Mouse (Mus musculus): ENCODE data around the gene Apbb2. TPM values are rescaled to one million over a fixed set of nuclear protein-coding genes. Genes with fewer than 3 reads are reported as not detected.
A peak's percentile ranks its signal among the peaks of the same experiment; 100 is the strongest.

Gene Apbb2
- polyA plus RNA-seq, 2 experiments, result 15.8 to 45.8 TPM

DNA sequence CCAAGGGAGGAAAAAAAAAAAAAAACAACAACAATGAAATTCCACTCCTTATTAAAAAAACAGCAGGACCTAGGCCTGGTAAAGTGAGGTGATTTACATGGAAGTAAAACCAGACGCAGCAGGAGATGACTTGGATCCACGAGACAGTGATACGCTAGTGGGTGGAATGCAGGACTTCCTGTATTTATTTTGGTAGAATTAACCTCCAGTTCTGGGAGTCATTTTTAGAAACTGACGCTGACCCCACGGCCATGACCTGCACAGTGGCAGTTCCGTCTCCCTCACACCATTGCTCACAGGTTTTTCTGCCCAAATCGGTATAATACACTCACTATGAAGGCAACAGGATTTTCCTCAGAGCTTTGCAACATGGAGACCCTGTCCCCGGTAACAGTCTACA, 14.8 kb downstream of the Apbb2 start:
- no peak for TF ChIP-seq POLR2A (IDR thresholded peaks at IDR 0.05; ENCODE audit: borderline replicate concordance, extremely low read depth, insufficient read depth, insufficient read length)
- no peaks in the 10 kb centered on the region for H3K36me3 ChIP-seq (ENCODE audit: control insufficient read depth, insufficient read depth, low read length)
- no peak overlapping the region; the same call in 1 of the 2 replicates for H3K27ac ChIP-seq (replicated peaks; ENCODE audit: low read depth, low read length)
- H3K4me3 ChIP-seq (replicated peaks; ENCODE audit: low read length), result no peak overlapping the region
- H3K4me2 ChIP-seq (replicated peaks; ENCODE audit: low read depth, low read length, severe bottlenecking), result no peak overlapping the region
- no peak overlapping the region for H3K9ac ChIP-seq (ENCODE audit: low read depth, low read length, severe bottlenecking)
- peaks cover 14% of the 10 kb centered on the region for H3K4me1 ChIP-seq (ENCODE audit: control insufficient read depth, insufficient read depth, low read length)
- 23% methylated on average over 8 of the region's 8 CpGs for WGBS
- no peaks in the 10 kb centered on the region for H3K27me3 ChIP-seq (ENCODE audit: control insufficient read depth, insufficient read depth, low read length)
- DNase-seq (ENCODE audit: low spot score) (no peak), ATAC-seq (ENCODE audit: low FRiP score, low read depth) (no peak; the same call in 1 of the 2 replicates)
- no peaks in the 10 kb centered on the region for H3K9me3 ChIP-seq (ENCODE audit: control insufficient read depth, low read length)

DNA sequence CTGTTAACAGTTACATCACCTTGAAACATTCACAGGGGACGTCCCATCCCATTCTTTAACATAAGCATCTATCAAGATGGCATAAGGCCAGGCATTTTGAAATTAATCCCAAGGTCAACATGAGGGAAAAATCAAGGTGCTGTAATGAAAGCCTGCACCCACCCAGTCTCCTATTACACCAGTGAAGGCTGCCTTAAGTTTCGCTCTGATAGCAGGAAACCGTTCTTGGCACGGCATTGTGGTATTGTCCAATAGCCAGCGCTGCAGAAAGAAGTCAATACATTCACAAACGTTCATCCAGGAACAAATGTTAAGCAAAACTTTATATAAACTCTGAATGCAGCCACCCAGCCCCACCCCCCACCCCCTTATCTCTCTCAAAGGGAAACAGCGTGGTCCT, 15.4 kb downstream of the Apbb2 start:
- Histone ChIP-seq H3K27me3 (ENCODE audit: control insufficient read depth, insufficient read depth, low read length) (no peaks in the 10 kb centered on the region), H3K36me3 (ENCODE audit: control insufficient read depth, insufficient read depth, low read length) (no peaks in the 10 kb centered on the region), H3K4me1 (ENCODE audit: control insufficient read depth, insufficient read depth, low read length) (peaks cover 14% of the 10 kb centered on the region), H3K9ac (ENCODE audit: low read depth, low read length, severe bottlenecking) (no peak overlapping the region), H3K4me3 (replicated peaks; ENCODE audit: low read length) (no peak overlapping the region), H3K27ac (replicated peaks; ENCODE audit: low read depth, low read length) (peak overlapping the region; percentile 55; the same call in 1 of the 2 replicates), H3K4me2 (replicated peaks; ENCODE audit: low read depth, low read length, severe bottlenecking) (no peak overlapping the region; the same call in 1 of the 2 replicates), H3K9me3 (ENCODE audit: control insufficient read depth, low read length) (no peaks in the 10 kb centered on the region)
- WGBS, result 23% methylated on average over 7 of the region's 7 CpGs
- TF ChIP-seq POLR2A (IDR thresholded peaks at IDR 0.05; ENCODE audit: borderline replicate concordance, extremely low read depth, insufficient read depth, insufficient read length), result no peak
- ATAC-seq (ENCODE audit: low FRiP score, low read depth) (no peak), DNase-seq (ENCODE audit: low spot score) (peak; percentile 71)

DNA sequence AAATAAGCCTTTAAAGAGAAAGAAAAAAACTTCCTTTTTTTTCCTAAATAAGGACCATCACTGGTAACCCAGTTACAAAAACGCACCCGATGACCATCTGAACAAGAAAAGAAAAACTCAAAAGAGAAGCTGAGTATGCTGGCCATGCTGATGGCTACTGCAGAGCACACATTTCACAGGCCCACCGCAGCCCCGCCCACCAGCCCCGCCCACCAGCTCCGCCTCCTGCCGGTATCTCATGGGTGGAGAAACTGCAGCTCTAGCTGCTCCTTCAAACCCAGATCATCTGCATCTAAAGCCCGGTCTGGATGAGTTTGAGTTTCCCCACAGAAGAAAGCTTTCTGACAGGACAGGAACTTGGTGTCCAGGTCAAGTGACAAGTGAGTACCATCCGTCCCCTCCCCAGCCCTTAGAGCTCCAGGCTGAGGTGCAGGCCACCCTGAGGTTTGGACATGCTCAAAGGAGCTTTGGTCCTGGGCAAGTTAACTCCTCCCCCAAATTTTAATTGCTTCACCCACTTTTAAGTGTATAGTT, 16.2 kb downstream of the Apbb2 start:
- no peaks in the 10 kb centered on the region for H3K27me3 ChIP-seq (ENCODE audit: control insufficient read depth, insufficient read depth, low read length)
- TF ChIP-seq POLR2A (IDR thresholded peaks at IDR 0.05; ENCODE audit: borderline replicate concordance, extremely low read depth, insufficient read depth, insufficient read length), result no peak
- H3K4me2 ChIP-seq (replicated peaks; ENCODE audit: low read depth, low read length, severe bottlenecking), result 0 out of 2 replicates have a peak overlapping the region, but pooled peaks have one; percentile 10
- H3K4me1 ChIP-seq (ENCODE audit: control insufficient read depth, insufficient read depth, low read length), result peaks cover 14% of the 10 kb centered on the region
- no peaks in the 10 kb centered on the region for H3K36me3 ChIP-seq (ENCODE audit: control insufficient read depth, insufficient read depth, low read length)
- ATAC-seq (ENCODE audit: low FRiP score, low read depth) (no peak), DNase-seq (ENCODE audit: low spot score) (no peak)
- no peak overlapping the region for H3K27ac ChIP-seq (replicated peaks; ENCODE audit: low read depth, low read length)
- H3K4me3 ChIP-seq (replicated peaks; ENCODE audit: low read length), result no peak overlapping the region
- H3K9me3 ChIP-seq (ENCODE audit: control insufficient read depth, low read length), result no peaks in the 10 kb centered on the region
- 30% methylated on average over 9 of the region's 9 CpGs for WGBS
- no peak overlapping the region for H3K9ac ChIP-seq (ENCODE audit: low read depth, low read length, severe bottlenecking)

DNA sequence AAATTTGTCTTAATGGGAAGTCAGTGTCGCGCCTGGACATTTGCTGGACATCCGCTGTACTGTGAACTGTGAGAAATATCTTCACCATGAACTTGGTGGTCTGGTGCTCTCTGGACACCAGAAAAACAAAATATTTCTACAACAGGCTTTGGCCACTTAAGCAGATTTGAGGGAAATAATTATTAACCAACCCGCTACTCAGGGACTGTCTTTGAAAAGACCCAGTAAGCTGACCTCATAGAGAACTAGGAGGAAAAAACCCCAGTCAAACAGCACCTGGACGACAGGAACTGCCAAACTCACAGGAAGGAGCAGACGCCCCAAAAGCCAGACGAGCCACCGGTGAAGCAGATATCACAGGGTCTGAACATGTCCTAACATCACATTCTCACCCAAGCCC, 18.2 kb downstream of the Apbb2 start:
- H3K27ac ChIP-seq (replicated peaks; ENCODE audit: low read depth, low read length), result no peak overlapping the region
- no peak overlapping the region for H3K9ac ChIP-seq (ENCODE audit: low read depth, low read length, severe bottlenecking)
- 78% methylated on average over 8 of the region's 8 CpGs for WGBS

DNA sequence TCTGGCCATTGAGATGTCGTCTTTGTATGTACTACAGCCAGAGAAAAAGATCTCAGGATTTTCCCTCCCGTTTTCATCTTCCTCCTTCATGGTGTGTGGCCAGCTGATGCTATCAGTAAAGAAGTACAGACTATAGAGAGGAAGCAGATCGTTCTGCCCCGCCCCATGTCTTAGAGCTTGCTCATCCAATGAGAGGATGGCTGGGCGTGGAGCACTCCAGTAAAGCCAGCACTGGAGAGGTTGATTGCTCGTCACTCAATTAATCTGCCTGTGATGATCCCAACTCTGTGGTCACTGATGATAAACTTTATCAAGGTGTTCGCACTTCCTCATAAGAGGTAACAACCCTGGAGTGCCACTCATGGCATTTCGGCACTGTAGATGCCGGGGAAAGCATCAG, 18.7 kb downstream of the Apbb2 start:
- H3K27ac ChIP-seq (replicated peaks; ENCODE audit: low read depth, low read length), result no peak overlapping the region
- ATAC-seq (ENCODE audit: low FRiP score, low read depth) (no peak), DNase-seq (ENCODE audit: low spot score) (no peak)
- H3K4me1 ChIP-seq (ENCODE audit: control insufficient read depth, insufficient read depth, low read length), result peaks cover 10% of the 10 kb centered on the region
- H3K36me3 ChIP-seq (ENCODE audit: control insufficient read depth, insufficient read depth, low read length), result no peaks in the 10 kb centered on the region
- no peak overlapping the region for H3K4me2 ChIP-seq (replicated peaks; ENCODE audit: low read depth, low read length, severe bottlenecking)
- no peak for TF ChIP-seq POLR2A (IDR thresholded peaks at IDR 0.05; ENCODE audit: borderline replicate concordance, extremely low read depth, insufficient read depth, insufficient read length)
- H3K4me3 ChIP-seq (replicated peaks; ENCODE audit: low read length), result no peak overlapping the region
- no peaks in the 10 kb centered on the region for H3K27me3 ChIP-seq (ENCODE audit: control insufficient read depth, insufficient read depth, low read length)
- H3K9me3 ChIP-seq (ENCODE audit: control insufficient read depth, low read length), result no peaks in the 10 kb centered on the region
- no peak overlapping the region for H3K9ac ChIP-seq (ENCODE audit: low read depth, low read length, severe bottlenecking)
- WGBS, result 82% methylated on average over 9 of the region's 9 CpGs

More for the DNA sequence above, 18.2 kb downstream of the Apbb2 start:
- H3K36me3 ChIP-seq (ENCODE audit: control insufficient read depth, insufficient read depth, low read length), result no peaks in the 10 kb centered on the region
- ATAC-seq (ENCODE audit: low FRiP score, low read depth) (no peak), DNase-seq (ENCODE audit: low spot score) (no peak)
- H3K27me3 ChIP-seq (ENCODE audit: control insufficient read depth, insufficient read depth, low read length), result no peaks in the 10 kb centered on the region
- H3K9me3 ChIP-seq (ENCODE audit: control insufficient read depth, low read length), result no peaks in the 10 kb centered on the region
- no peak overlapping the region for H3K4me3 ChIP-seq (replicated peaks; ENCODE audit: low read length)
- no peak for TF ChIP-seq POLR2A (IDR thresholded peaks at IDR 0.05; ENCODE audit: borderline replicate concordance, extremely low read depth, insufficient read depth, insufficient read length)
- H3K4me1 ChIP-seq (ENCODE audit: control insufficient read depth, insufficient read depth, low read length), result peaks cover 12% of the 10 kb centered on the region
- no peak overlapping the region for H3K4me2 ChIP-seq (replicated peaks; ENCODE audit: low read depth, low read length, severe bottlenecking)
